17 mouse cellular contexts compared by ENCODE assay signal in genomic region chr5:69284359-69284758, GRCm38 (mm10). TPM values are rescaled to one million over a fixed set of nuclear protein-coding genes. Genes with fewer than 3 reads are reported as not detected.
"Had no signal": no experiment of that assay in that cellular context is flagged by ENCODE, and none has a peak within 500 bp of the region (broad histone marks: within the 10 kb centered on the region; RNA-seq: fewer than 3 reads in every experiment).

No protein-coding gene starts in this region.

- H3K9me3 ChIP-seq: limb, embryonic 15.5 days; liver, embryonic 12.5 days; midbrain, embryonic 10.5 days; neural tube, embryonic 12.5 days had no signal

- H3K4me3 ChIP-seq: limb, embryonic 15.5 days; liver, embryonic 12.5 days; midbrain, embryonic 10.5 days; myocyte; neural tube, embryonic 12.5 days had no signal

- DNase-seq: kidney, adult 11 months; kidney, adult 9 months; kidney, postnatal 36 days; lung, embryonic 14.5 days; lung, postnatal 10 days; lung, postnatal 4 days; midbrain, embryonic 14.5 days; retina, postnatal 1 day; thymus, postnatal 4 days had no signal

- H3K27ac ChIP-seq: kidney, postnatal 0 days; limb, embryonic 15.5 days; liver, embryonic 12.5 days; midbrain, embryonic 10.5 days; neural tube, embryonic 12.5 days had no signal

- H3K4me2 ChIP-seq: limb, embryonic 15.5 days; liver, embryonic 12.5 days; lung, embryonic 14.5 days; neural tube, embryonic 12.5 days had no signal

- H3K27me3 ChIP-seq: limb, embryonic 15.5 days; liver, embryonic 12.5 days; neural tube, embryonic 12.5 days had no signal

- H3K4me1 ChIP-seq: limb, embryonic 15.5 days; liver, embryonic 12.5 days; midbrain, embryonic 10.5 days; neural tube, embryonic 12.5 days had no signal

- H3K36me3 ChIP-seq: limb, embryonic 15.5 days; liver, embryonic 12.5 days; midbrain, embryonic 10.5 days; neural tube, embryonic 12.5 days had no signal

- ATAC-seq: liver, embryonic 12.5 days had no signal

- H3K9ac ChIP-seq: limb, embryonic 15.5 days; liver, embryonic 12.5 days; lung, embryonic 14.5 days; neural tube, embryonic 12.5 days had no signal

RNA-seq across cellular contexts. Expression of gene Kctd8, which starts 57.1 kb away (rescaled TPM):
- total RNA-seq: megakaryocyte, adult 5-6 weeks had no signal
- polyA plus RNA-seq: liver, embryonic 16.5 days; myocyte had no signal
